Mouse (Mus musculus) forelimb bud, embryonic 11.5 days (tissue): Measurements from ENCODE around the gene Ly75.

Experiments
- DNase-seq: peaks from one replicate; pipeline ENCODE4 v3.0.0-alpha.2; 2012; ENCODE audit warnings: low read depth, low spot score

The Ly75 gene

DNA sequence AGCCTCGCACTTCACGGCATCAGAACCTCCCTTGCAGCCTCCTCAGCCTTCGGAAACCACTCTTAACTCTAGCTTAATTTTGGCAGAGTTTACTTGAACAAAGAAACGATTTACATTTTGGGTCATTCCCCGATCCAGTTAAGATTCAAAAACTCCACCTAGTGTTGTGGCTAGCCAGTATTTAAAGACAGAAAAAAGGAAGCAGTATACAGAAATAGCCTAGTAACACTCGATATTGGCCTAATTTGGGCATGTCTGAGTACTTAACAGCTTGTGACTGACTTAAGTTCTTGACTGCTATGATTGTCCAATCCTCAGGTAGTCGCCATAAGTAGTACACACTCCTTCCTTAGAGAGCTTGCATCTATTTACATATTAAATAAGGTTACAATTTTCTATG is 56.2 kb downstream of the Ly75 start:
- no peak for DNase-seq

DNA sequence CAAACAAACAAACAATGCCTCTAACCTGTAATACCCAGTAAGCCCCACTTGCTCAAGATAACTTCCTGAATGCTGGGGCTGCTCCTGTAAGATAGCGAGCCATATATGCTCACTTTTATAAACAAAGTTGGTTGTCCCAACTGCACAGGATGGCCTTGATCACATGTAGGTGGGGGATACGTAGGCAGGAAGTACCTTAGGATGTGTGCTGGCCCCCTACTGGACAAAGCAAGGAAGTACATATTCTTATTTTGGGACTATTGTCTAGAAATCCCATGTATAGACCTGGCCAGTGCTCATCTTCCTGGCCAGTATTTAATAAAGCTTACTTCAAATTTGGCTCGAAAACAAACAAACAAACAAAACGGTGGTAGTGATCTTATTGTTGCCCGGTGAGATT is 59.7 kb downstream of the Ly75 start:
- no peak for DNase-seq

DNA sequence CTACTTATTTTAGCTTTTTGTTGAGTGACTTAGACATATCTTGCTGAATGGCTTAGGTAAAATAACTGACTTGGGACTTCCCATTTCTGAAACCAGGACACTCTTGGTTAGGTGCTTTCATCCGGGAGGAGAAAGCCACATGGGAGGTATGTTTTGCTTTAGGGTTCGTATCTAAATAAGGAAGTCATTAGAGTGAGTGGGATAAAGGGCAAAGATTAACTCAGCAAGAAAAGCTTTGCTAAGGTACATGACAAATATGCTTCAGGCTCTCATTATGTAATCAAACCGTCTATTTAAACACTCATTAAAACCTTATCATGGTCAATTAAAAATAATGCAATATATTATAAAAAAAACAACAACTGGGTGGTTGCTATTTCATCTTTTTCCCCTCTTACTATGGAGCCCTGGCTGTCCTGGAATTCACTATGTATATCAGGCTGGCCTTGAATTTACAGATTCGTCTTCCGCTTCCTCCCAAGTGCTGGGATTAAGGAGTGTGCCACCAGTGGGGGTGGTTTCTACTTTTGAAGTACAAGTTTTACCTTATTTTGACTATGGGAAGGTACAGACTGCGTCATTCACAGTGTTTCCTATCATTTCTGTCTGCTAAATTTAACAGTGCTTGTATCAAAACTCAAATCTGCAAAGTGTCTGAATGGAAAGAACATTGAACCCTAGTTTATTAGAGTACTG is 60.9 kb downstream of the Ly75 start:
- no peak for DNase-seq

DNA sequence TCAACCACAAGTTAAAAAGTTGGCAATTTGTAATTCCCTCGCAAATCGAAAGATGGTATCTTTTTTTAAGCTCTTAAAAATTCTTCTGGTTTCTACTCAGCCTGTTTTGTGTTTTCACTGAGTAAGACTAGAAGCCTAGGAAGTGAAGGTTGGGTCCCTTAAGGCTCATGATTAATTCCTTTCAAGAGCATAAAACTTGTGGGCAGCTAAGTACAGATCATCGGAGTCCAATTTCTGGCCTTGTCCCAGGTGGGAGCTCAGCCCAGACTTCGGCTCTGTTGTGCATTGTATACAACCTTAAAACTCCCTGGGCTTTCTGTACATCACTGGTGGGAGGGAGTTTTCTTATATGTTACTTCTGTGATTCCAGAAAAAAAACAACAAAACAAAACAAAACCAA is 79.3 kb downstream of the Ly75 start:
- no peak for DNase-seq

DNA sequence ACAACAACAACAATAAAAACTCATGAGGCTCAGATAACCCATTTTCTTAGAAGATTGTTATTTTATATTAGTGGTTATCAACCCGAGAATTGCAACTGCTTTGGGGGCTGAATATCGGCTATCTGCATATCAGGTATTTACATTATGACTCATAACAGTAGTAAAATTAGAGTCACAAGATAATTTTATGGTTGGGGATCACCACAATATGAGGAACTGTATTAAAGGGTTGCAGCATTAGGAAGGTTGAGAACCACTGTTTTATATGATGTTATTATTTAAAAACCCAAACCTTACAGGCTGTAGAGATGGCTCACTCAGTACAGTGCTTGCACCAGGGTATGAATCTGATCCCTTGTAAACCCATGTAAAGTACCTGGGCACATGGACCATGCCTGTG is 83.8 kb downstream of the Ly75 start:
- DNase-seq = no peak

DNA sequence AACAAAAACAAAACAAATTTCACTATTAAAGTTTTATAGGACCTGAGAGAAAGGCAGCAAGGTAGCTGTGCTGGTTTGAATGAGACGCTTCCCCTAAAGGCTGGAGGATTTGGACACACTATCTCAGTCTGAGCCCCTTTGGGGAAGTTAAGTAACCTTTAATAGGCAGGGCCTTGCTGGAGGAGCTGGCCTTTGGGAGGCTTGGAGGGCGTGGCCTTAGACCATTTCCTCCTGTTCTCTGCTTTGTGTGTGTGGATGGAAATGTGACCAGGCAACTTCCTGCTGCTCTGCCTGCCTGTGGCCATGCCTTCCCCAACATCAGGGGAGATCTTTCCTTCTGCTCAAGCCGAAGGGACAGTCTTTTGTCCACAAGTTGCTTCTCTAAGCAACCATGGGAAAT is 84.8 kb downstream of the Ly75 start:
- DNase-seq = no peak

DNA sequence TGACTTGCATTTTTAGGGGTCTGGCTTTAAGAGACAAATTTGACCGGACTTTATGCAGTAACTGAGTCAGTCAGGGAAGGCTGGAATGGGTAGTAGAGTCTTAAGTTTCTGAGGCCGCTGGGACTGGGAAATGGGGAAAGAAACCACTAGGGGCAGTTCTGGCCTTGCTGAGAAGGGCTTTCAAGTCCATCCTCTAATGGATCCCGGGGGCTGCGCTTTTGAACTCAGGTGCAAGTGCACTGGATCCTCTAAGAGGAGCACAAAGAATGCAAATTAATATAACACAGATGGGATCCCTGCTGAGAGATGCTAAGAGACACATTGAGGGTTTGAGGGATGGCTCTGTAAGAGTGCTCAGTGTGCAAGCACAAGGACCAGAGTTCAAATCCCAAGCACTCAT is 91.7 kb downstream of the Ly75 start:
- DNase-seq = no peak

DNA sequence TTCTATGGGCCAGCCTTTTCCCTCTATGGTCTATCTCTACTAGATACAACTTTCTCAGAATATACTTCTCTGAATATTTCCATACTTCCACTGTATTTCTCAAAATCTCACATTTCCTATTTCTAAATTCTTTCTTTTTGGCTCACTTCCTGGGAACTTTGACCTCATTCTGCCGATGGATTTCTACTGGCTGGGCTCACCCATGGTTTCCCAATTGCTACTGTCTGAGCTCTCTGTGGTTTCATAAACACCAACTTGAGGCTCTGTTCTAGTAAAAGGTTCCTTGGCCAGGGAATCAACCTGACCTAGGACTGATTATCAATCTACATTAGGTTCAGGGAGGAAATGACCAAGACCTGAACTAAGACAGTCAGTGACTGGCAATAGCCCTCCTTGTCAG is 93.7 kb downstream of the Ly75 start:
- no peak for DNase-seq

DNA sequence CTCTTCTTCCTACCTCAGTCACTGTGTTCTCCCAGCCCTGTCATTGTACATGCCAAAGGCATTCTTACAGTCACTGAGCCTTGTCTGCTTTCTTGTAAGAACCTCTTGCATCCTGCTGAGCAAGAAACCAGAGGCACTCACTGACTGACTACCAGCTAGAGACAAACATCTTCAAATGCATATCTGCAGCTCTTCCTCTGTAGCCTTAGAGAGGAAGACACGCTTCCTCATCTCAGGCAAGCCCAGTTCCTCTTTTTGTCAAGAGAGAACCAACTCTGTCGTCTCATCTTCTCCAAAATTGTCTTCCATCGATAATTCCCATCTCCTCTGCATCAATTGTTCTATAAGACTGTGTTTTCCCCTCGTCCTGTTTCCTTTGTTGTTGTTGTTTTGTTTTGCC is 94.5 kb downstream of the Ly75 start:
- DNase-seq = no peak

DNA sequence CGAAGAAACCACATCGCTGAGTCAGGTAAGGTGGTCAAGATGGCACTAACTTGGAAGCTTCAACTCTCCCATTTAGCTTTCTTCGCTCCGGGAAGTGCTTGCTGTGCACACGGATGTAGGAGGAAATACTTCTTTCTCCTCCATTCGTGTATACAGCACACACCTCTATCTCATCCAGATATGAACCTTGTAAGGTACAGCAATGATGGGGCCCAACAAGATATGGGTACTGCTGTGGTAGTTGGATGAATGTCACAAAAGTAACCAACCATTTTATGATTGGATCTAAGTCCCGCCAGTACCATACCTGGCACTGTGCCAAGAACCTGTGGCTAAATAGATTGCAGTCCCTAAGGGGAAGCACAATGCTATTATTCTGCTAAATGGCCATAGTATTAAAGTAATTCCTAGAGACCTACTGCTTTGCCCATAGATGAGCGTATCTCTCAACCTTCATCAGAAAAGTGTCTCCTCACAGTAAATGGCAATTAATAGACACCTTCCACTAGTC is 97.9 kb downstream of the Ly75 start:
- no peak for DNase-seq

DNA sequence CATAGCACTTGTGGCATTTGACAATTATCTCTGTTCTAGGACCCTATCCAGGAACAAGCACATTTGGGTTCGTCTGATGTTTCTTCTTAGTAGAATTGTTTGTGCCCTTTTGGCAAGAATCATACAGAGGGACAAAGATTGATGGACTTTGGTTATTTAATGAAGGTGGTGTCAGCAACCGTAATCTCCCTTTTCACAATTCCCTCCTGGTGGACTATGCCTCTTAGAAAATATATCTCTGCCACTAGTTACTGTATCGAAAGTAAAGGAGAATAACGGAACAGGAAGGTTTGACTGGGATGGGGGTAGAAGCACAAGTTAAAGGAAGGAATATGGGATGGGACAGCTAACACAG is 98.7 kb downstream of the Ly75 start, which contains the start of gene Cd302:
Gene Cd302, minus strand, starts transcription at position 22 of the 355 bp plus-strand sequence.
- DNase-seq = no peak

DNA sequence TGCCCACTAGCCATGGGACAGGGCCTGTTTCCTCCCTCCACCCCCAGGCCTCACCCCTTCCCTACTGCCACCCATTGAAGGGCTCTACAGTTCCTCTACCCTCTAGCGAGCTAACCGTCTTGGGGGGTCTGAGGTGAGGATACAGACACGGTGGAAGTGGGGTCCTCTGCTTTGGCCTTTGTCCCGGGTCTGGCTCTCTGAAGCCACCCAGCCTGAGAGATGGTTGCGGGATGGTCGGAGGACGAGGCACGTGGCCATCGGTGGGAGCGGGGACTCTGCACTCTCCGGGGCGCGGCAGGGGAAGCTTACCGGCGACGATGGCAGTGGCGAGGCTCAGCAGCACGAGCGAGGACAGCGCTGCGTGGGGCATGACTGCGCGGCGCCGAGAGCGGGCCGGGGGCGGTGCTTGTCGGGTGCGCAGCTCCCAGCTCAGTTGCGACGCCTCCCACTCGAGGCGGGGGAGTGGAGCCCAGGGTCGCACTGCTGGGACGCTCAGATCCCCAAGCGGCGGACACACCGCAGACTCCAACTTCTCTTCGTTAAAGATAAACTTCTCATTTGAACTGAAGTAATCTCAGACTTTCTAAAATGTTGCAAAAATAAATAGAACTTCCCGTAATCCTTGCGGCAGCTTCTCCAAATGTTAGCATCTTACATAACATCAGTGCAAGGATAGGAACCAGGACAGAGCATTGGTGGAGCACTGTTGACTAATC is 99.2 kb downstream of the Ly75 start:
- DNase-seq = peak; percentile 28

DNA sequence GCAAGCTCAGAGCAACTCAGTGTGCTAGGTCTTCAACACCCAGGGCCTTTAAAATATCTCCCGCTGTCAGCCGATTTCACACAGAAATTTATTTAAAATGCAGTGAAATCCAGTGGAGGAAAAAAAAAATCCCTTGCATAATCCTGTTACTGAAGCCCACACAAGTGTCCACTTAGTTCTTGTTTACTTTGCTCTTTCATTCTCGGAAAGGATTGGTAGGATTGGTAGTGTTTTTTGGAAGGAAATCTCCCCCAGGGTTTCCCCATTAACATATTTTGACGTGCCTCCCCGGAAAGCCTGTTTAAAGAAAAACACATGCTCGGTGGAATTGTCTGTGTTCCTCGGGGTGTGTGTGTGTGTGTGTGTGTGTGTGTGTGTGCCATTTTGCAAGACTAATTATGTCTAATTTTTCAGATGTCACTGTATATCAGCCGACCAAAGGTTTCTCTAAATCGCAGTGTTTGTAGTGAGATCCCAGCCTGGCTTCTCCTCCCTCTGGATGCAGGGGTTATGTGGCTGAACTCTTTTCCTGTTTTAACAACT is 99.8 kb downstream of the Ly75 start:
- DNase-seq = no peak

DNA sequence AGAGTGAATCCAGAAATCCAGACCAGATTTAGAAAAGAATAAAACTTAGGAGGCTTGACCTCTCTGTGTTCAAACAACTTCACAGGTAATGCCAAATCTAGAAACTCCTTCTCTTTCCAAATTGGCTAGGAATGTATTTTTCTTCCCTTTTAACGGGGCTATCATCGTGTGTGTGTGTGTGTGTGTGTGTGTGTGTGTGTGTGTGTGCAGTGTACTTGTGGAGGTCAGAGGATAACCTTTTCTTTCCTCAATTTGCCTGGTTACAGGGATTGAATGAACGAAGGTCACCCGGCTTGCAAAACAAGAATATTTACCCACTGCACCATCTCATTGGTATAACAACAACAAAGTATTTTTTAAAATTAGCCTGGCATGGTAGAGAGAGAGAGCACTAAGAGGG is 100.5 kb downstream of the Ly75 start:
- no peak for DNase-seq

DNA sequence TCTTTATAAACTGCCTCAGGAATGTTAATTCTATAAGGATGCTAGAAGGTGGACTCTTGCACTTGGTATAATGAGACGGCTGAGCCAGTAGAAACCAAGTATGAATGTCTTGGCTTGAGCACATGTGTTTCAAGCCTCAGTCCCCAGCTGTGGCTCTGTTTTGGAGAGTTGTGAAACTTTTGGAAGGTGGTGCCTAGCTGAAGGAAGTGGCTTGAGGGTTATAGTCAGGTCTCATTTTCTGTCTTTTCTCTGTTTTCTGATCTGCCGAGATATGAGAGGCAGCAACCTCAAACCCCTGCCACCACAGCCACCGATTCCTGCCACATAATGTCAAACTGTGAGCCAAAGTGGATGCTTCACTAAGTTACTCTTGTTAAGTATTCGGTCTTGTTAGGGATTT is 104.5 kb downstream of the Ly75 start:
- no peak for DNase-seq

DNA sequence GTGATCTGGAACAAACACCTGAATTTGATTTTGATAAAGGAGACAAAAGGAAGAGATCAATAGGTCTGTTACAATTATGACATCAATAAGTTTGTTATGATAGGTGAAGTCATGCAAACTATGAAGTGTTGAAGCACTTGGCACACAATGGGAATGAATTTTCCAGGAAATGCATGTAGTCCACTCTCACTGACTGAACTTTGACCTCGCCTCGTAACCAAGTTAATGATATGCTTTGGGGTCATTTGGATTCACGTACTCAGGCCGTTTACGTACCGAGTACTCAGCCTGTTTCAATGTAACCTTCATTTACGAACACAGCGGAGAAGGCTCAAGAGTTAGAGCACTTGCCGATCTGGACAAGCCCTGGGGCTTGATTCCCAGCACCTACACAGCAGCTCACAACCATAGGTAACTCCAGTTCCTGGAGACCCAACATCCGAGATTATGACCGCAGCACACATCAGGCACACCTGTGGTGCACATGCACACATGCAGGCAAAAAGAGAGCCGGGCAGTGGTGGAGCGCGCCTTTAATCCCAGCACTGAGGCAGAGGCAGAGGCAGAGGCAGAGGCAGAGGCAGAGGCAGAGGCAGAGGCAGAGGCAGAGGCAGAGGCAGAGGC is 113.1 kb downstream of the Ly75 start:
- no peak for DNase-seq

DNA sequence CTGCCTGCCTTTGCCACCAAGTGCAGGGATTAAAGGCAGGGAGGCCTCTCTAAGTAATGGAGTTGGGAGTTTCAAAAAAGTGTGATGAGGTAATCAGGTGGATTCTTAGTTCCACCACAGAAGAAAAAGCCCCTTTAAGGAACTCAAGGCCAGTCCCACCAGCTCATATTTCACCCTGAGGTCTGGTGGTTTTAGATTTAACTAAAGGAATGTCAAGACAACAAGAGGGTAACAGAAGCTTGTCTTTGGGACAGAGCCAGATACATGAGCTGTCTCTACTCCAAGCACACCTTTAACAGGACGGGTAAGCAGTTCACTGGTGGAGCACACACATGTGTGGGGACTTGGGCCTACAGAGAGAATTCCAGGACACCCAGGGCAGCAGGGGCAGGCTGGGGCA is 115.5 kb downstream of the Ly75 start:
- DNase-seq = peak; percentile 28

DNA sequence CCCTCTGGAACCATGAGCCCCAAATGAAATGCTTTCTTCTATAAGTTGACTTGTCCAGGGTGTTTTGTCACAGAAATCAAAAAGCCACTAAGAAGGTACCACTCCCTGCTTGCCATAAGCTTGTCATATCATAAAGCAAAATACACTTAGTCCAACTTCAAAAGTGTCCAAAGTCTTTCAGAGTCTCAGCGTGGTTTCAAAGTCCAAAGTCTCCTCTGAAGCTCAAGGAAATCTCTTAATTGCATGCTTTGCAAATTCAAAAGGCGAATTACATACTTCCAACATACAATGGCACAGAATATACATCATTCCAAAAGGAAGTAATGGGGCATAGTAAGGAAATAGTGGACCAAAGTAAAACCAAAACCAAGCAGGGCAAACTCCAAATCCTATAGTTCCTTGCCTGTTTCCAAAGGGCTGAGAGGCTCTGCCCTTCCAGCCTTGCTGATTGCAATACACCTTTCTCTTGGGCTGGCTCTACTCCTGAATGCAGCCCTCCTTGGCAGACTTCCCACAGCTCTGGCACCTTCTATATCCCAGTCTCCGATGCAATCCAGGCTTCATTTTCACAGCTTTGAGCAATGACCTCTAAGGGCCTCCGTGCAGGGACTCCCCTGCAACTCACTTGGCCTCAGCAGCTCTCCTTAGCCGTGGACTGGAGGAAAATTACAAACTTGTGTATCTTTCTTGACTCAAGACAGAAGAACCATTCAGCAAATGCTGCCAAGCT is 122.3 kb downstream of the Ly75 start:
- DNase-seq = no peak

DNA sequence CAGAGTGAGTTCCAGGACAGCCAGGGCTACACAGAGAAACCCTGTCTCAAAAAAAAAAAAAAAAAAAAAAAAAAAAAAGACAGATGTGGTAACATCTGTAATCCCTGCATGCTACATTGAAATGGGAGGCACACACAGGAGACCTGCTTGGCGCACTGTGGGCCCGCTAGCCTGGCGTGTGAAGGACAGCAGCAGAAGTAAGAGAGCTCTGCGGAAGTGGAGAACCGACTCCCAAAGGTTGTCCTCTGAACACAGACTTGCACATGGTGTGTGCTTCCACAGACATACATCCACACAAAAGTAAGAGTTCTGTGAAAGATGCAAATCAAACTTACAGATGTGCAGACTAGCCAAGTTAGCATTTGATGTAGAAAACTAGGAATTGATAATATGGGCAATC is 123.9 kb downstream of the Ly75 start:
- no peak for DNase-seq

DNA sequence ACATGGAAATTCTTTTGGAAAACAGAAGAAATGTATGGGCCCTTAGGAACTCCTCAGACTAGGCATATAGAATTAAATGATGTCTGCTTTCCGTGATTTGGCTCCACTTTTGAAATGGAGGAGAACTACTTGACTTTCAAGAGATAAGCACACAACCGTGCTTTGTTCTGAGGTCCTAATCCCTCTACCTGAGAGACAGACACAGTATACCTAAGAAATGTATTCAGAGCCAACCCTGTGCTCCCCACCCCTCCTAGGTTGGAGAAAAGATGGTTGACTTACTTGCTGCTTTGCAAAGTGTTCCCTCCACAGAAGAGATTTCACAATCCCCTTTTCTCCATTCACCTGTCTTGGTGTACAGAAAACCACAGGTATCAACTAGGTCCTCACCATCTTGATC is 126.4 kb downstream of the Ly75 start:
- no peak for DNase-seq

DNA sequence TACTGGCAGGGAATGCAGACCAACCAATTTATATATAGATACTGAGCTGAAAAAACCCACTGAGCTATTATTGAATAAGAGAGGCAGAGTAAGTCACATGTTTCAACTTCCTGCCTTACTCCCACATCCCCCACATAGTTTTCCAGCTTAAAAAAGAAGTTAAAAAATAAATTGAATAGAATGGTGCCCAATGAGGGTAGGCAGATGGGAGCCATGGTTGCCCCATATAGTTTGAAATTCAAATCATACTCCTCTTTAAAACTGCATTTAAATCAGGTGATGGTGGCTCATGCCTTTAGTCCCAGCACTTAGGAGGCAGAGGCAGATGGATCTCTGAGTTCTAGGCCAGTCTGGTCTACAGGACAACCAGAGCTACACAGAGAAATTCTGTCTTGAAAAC is 129.6 kb downstream of the Ly75 start:
- DNase-seq = no peak

DNA sequence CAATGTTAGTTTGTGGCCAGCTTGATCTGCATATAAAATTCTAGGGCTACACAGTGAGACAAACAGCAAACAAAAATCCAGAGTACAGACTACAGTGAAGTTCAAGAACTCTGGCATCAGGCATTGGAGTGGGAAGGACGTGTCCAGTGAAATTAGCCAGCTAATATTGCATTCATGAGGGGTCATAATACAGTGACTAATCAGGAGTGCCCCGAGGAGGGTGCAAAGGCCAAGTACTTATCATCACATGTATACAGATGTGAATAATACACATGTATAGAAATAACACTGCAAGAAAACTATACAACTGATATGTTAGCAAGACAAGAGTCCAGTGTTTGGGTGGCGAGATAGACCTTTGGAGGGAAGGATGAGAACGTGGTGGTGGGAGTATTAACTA is 130.3 kb downstream of the Ly75 start:
- no peak for DNase-seq
